Mouse (Mus musculus): ENCODE data around the gene Zkscan1. TPM values are rescaled to one million over a fixed set of nuclear protein-coding genes. Genes with fewer than 3 reads are reported as not detected.
"Not testable (repeated sequence)": the region's sequence is repeated elsewhere in the genome, so short reads cannot be mapped to it uniquely, and the experiment has no call there.

Gene Zkscan1
- total RNA-seq (2021) = 10 to 100 TPM; 30.9 to 37.9 TPM
- long read RNA-seq, experiment 1, full-length matches to known transcripts = 3 of 5 reads
- long read RNA-seq, experiment 1, partial matches to known transcripts = 1 of 5 reads
- long read RNA-seq, experiment 1, other reads (novel, unspliced or antisense) = 1 of 5 reads
- long read RNA-seq, experiment 2, full-length matches to known transcripts = 2 of 9 reads
- long read RNA-seq, experiment 2, partial matches to known transcripts = 2 of 9 reads
- long read RNA-seq, experiment 2, other reads (novel, unspliced or antisense) = 5 of 9 reads

GRCm38 (mm10) chr5:138084996-138085395 is at the start of gene Zkscan1:
TSS of gene Zkscan1 (plus strand) at chr5:138085084.
- peak; percentile 67 to 70 for DNase-seq (ENCODE audit: low spot score in 2 of 2)

- DNase-seq (ENCODE audit: low spot score in 2 of 2) = not testable (repeated sequence)
Measured at GRCm38 (mm10) chr5:138052894-138053293, 32.0 kb upstream of the Zkscan1 start, which contains the start of gene Smok3c. TSS of gene Smok3c (plus strand) at chr5:138053194.

- no peak for DNase-seq (ENCODE audit: low spot score in 2 of 2)
Measured at GRCm38 (mm10) chr5:138073803-138074202, 11.1 kb upstream of the Zkscan1 start.

- no peak for DNase-seq (ENCODE audit: low spot score in 2 of 2)
Measured at GRCm38 (mm10) chr5:138075684-138076083, 9.2 kb upstream of the Zkscan1 start.

- DNase-seq (ENCODE audit: low spot score in 2 of 2) = no peak
Measured at GRCm38 (mm10) chr5:138076148-138076547, 8.7 kb upstream of the Zkscan1 start.

GRCm38 (mm10) chr5:138080456-138080855 is 4.4 kb upstream of the Zkscan1 start:
- DNase-seq (ENCODE audit: low spot score in 2 of 2) = no peak

- no peak for DNase-seq (ENCODE audit: low spot score in 2 of 2)
Measured at GRCm38 (mm10) chr5:138081446-138081845, 3.4 kb upstream of the Zkscan1 start.

- no peak for DNase-seq (ENCODE audit: low spot score in 2 of 2)
Measured at GRCm38 (mm10) chr5:138083318-138083900, 1.5 kb upstream of the Zkscan1 start.

- DNase-seq (ENCODE audit: low spot score in 2 of 2) = no peak
Measured at GRCm38 (mm10) chr5:138083936-138084335, 948 bp upstream of the Zkscan1 start.

- DNase-seq (ENCODE audit: low spot score in 2 of 2) = no peak
Measured at GRCm38 (mm10) chr5:138084507-138084906, 377 bp upstream of the Zkscan1 start.

GRCm38 (mm10) chr5:138085421-138085911 is 582 bp downstream of the Zkscan1 start:
- DNase-seq (ENCODE audit: low spot score in 2 of 2) = peak in 1 of 2 experiments; percentile 12

GRCm38 (mm10) chr5:138086842-138087241 is 2.0 kb downstream of the Zkscan1 start:
- no peak for DNase-seq (ENCODE audit: low spot score in 2 of 2)

GRCm38 (mm10) chr5:138088366-138088765 is 3.5 kb downstream of the Zkscan1 start:
- DNase-seq (ENCODE audit: low spot score in 2 of 2) = no peak

GRCm38 (mm10) chr5:138089108-138089551 is 4.2 kb downstream of the Zkscan1 start:
- no peak for DNase-seq (ENCODE audit: low spot score in 2 of 2)

GRCm38 (mm10) chr5:138090271-138090670 is 5.4 kb downstream of the Zkscan1 start:
- no peak for DNase-seq (ENCODE audit: low spot score in 2 of 2)

- no peak for DNase-seq (ENCODE audit: low spot score in 2 of 2)
Measured at GRCm38 (mm10) chr5:138090737-138091136, 5.9 kb downstream of the Zkscan1 start.

- no peak for DNase-seq (ENCODE audit: low spot score in 2 of 2)
Measured at GRCm38 (mm10) chr5:138092771-138093170, 7.9 kb downstream of the Zkscan1 start.

- no peak for DNase-seq (ENCODE audit: low spot score in 2 of 2)
Measured at GRCm38 (mm10) chr5:138094474-138094873, 9.6 kb downstream of the Zkscan1 start.

- no peak for DNase-seq (ENCODE audit: low spot score in 2 of 2)
Measured at GRCm38 (mm10) chr5:138104976-138105375, 20.1 kb downstream of the Zkscan1 start.

- no peak for DNase-seq (ENCODE audit: low spot score in 2 of 2)
Measured at GRCm38 (mm10) chr5:138107130-138107529, 22.2 kb downstream of the Zkscan1 start.

- not testable (repeated sequence) for DNase-seq (ENCODE audit: low spot score in 2 of 2)
Measured at GRCm38 (mm10) chr5:138109847-138110396, 25.0 kb downstream of the Zkscan1 start.
